Mouse (Mus musculus) kidney, adult 2 months (tissue): ENCODE data around the gene Sdf4.

Experiments used
- CTCF ChIP-seq: fragments of 200-500 bp; conservative IDR thresholded peaks from 2 replicates; pipeline ENCODE4 v1.5.1; 2011; ENCODE audit warnings: low read depth, mild to moderate bottlenecking, control low read depth, low read length, moderate library complexity, mixed read lengths; ENCODE audit not compliant: insufficient read depth, insufficient read length
- POLR2A ChIP-seq: fragments of 200-500 bp; IDR thresholded peaks from one replicate; pipeline ENCODE4 v1.6.1; 2011; ENCODE audit warnings: low read depth, low read length, control low read depth

GRCm38 (mm10) chr4:156021381-156021780 lies 28.7 kb downstream of the Sdf4 start:
- TF ChIP-seq POLR2A, result no peak
- no peak for TF ChIP-seq CTCF
